Mouse (Mus musculus) urinary bladder, adult 18-20 months (tissue): ENCODE measurements at regions not wholly inside any gene's neighbourhood (a gene's known extent, or its start where the extent isn't known, plus 50 kb on each side); places are given as distances from the start of the nearest gene placed in this dataset.
"Not testable (repeated sequence)": the region's sequence is repeated elsewhere in the genome, so short reads cannot be mapped to it uniquely, and the experiment has no call there.

Experiments
- DNase-seq, 2 experiments: peaks; one replicate each; pipeline ENCODE4 v3.0.0; 2022; ENCODE audit warnings: low spot score in 2 of 2, mixed read lengths in 2 of 2

- DNase-seq: no peak
Measured at GRCm38 (mm10) chr15:42073486-42073885, 1939.3 kb downstream of the 9330182O14Rik start.

- no peak for DNase-seq
Measured at GRCm38 (mm10) chr15:42082436-42082835, 1948.3 kb downstream of the 9330182O14Rik start.

- DNase-seq: no peak
Measured at GRCm38 (mm10) chr15:42100730-42101129, 1966.6 kb downstream of the 9330182O14Rik start.

GRCm38 (mm10) chr15:42104816-42105215 is 1970.7 kb downstream of the 9330182O14Rik start:
- no peak for DNase-seq

GRCm38 (mm10) chr15:42107106-42107505 is 1972.9 kb downstream of the 9330182O14Rik start:
- no peak for DNase-seq

GRCm38 (mm10) chr15:42111811-42112210 is 1977.6 kb downstream of the 9330182O14Rik start:
- no peak for DNase-seq

GRCm38 (mm10) chr15:42127471-42127870 is 1993.3 kb downstream of the 9330182O14Rik start:
- DNase-seq: no peak

GRCm38 (mm10) chr15:42128976-42129375 is 1994.8 kb downstream of the 9330182O14Rik start:
- DNase-seq: no peak

GRCm38 (mm10) chr15:42166546-42166945 is 2032.4 kb downstream of the 9330182O14Rik start:
- no peak for DNase-seq

- DNase-seq: not testable (repeated sequence)
Measured at GRCm38 (mm10) chr15:42177766-42178165, 2043.6 kb downstream of the 9330182O14Rik start.

GRCm38 (mm10) chr15:42207187-42207846 is 2073.2 kb downstream of the 9330182O14Rik start:
- DNase-seq: no peak

GRCm38 (mm10) chr15:42219496-42219895 is 2085.3 kb downstream of the 9330182O14Rik start:
- DNase-seq: no peak

- no peak for DNase-seq
Measured at GRCm38 (mm10) chr15:42220005-42220404, 2085.8 kb downstream of the 9330182O14Rik start.

- no peak for DNase-seq
Measured at GRCm38 (mm10) chr15:42225006-42225405, 2090.8 kb downstream of the 9330182O14Rik start.

GRCm38 (mm10) chr15:42231692-42232091 is 2097.5 kb downstream of the 9330182O14Rik start:
- DNase-seq: no peak

GRCm38 (mm10) chr15:42246812-42247211 is 2112.6 kb downstream of the 9330182O14Rik start:
- DNase-seq: no peak

GRCm38 (mm10) chr15:42252730-42253330 is 2118.7 kb downstream of the 9330182O14Rik start:
- no peak for DNase-seq

GRCm38 (mm10) chr15:42256343-42256742 is 2122.2 kb downstream of the 9330182O14Rik start:
- no peak for DNase-seq

- DNase-seq: no peak
Measured at GRCm38 (mm10) chr15:42275117-42275516, 2141.0 kb downstream of the 9330182O14Rik start.

- no peak for DNase-seq
Measured at GRCm38 (mm10) chr15:42277247-42277646, 2143.1 kb downstream of the 9330182O14Rik start.

GRCm38 (mm10) chr15:42280810-42281209 is 2146.6 kb downstream of the 9330182O14Rik start:
- no peak for DNase-seq

- DNase-seq: no peak
Measured at GRCm38 (mm10) chr15:42296406-42296805, 2162.2 kb downstream of the 9330182O14Rik start.

GRCm38 (mm10) chr15:42297430-42297829 is 2163.3 kb downstream of the 9330182O14Rik start:
- DNase-seq: no peak
